25 mouse cellular contexts compared by ENCODE assay signal in the genomic region with DNA sequence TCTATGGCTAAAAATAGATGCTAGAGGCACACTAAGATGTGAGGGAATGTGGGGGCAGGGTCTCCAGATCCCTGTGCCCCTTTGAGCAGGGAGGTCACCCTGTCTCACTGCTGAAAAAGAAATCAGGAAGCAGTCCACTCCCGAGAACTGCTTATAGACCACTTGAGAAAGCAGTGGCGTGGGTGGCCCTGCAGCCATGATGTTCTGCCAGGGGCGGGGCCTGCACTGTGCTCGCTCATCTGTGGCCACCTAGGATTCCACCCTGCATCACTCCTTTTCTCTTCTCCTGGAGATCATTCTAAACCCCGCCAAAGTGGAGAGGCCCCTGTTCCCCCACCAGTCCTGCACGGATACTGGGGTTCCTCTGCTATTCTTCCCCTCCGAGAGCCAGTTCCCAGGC.
A peak's percentile ranks its signal among the peaks of the same experiment; 100 is the strongest.
DNase-seq lines count a peak whose midpoint lies in the region; ATAC-seq and TF ChIP-seq lines count a peak whose summit lies in the region.
"Had no signal": no experiment of that assay in that cellular context is flagged by ENCODE, and none has a peak within 500 bp of the region (broad histone marks: within the 10 kb centered on the region; RNA-seq: fewer than 3 reads in every experiment).

No protein-coding gene starts in this region.

- no peak for ATAC-seq in heart, embryonic 14.5 days (ENCODE audit: insufficient number of reproducible peaks, insufficient read depth, low FRiP score, low read depth)
- 0 out of 2 replicates have a peak, but pooled peaks have one; percentile 21 for ATAC-seq in kidney, postnatal 0 days (replicated peaks; ENCODE audit: low FRiP score, low read depth)
- ATAC-seq in granulocyte monocyte progenitor cell, adult 5-6 weeks (replicated peaks; ENCODE audit: poor library complexity, severe bottlenecking), result peak; percentile 64
- peak; percentile 35; the same call in 1 of the 2 replicates for ATAC-seq in megakaryocyte progenitor cell, adult 5-6 weeks (replicated peaks; ENCODE audit: poor library complexity)
- ATAC-seq: forebrain, embryonic 13.5 days; hindbrain, postnatal 0 days; intestine, postnatal 0 days; liver, embryonic 12.5 days had no signal

- no peaks in the 10 kb centered on the region for H3K36me3 ChIP-seq in heart, embryonic 14.5 days (ENCODE audit: control insufficient read depth, insufficient read depth, low read length)
- H3K36me3 ChIP-seq in kidney, postnatal 0 days (ENCODE audit: insufficient read depth, low read length), result no peaks in the 10 kb centered on the region
- H3K36me3 ChIP-seq: liver, embryonic 12.5 days; midbrain, embryonic 12.5 days; neural tube, embryonic 13.5 days had no signal

- H3K27me3 ChIP-seq in heart, embryonic 14.5 days (ENCODE audit: control insufficient read depth, insufficient read depth, low read length), result no peaks in the 10 kb centered on the region
- no peaks in the 10 kb centered on the region for H3K27me3 ChIP-seq in kidney, postnatal 0 days (ENCODE audit: insufficient read depth, low read length)
- H3K27me3 ChIP-seq: neural tube, embryonic 13.5 days had no signal

- no peak for DNase-seq in heart, postnatal 4 days
- peak; percentile 43 for DNase-seq in kidney, postnatal 0 days (ENCODE audit: low spot score)
- DNase-seq in kidney, adult 8-10 months, result no peak
- no peak for DNase-seq in thymus, postnatal 25 days
- no peak for DNase-seq in testis, postnatal 10 days (ENCODE audit: low spot score)
- DNase-seq: adrenal gland, postnatal 25 days; cerebellum, adult 11 months; cerebellum, postnatal 14 days; heart, adult 11 months; kidney, postnatal 36 days; layer of hippocampus, adult 9-11 months; lung, adult 2 months; lung, postnatal 36 days; right cerebral cortex, adult 18-20 months; thymus, postnatal 4 days had no signal

- peaks cover 20 to 25% of the 10 kb centered on the region in 2 experiments for H3K4me1 ChIP-seq in heart, embryonic 14.5 days (ENCODE audit: control insufficient read depth in 2 of 2, insufficient read depth in 2 of 2, low read length in 2 of 2)
- 0 out of 2 replicates have a peak, but pooled peaks cover 10% of the 10 kb centered on the region for H3K4me1 ChIP-seq in kidney, postnatal 0 days (replicated peaks; ENCODE audit: insufficient read depth, low read length)

- H3K9ac ChIP-seq in heart, embryonic 14.5 days (ENCODE audit: low read length), result no peak overlapping the region
- no peak overlapping the region for H3K9ac ChIP-seq in kidney, postnatal 0 days (ENCODE audit: low read depth, low read length)
- H3K9ac ChIP-seq: forebrain, embryonic 13.5 days; liver, embryonic 12.5 days; midbrain, embryonic 12.5 days; neural tube, embryonic 13.5 days had no signal

- WGBS in heart, embryonic 14.5 days, result 42% methylated on average over 7 of the region's 7 CpGs
- WGBS in kidney, postnatal 0 days, result 33% methylated on average over 7 of the region's 7 CpGs

- TF ChIP-seq CTCF in kidney, postnatal 0 days (IDR thresholded peaks at IDR 0.05; ENCODE audit: low read depth), result no peak

- peak overlapping the region; percentile 5; the same call in 1 of the 2 replicates for H3K4me2 ChIP-seq in heart, embryonic 14.5 days (ENCODE audit: low read length)
- no peak overlapping the region for H3K4me2 ChIP-seq in kidney, postnatal 0 days (ENCODE audit: low read length)
- H3K4me2 ChIP-seq: forebrain, embryonic 13.5 days; liver, embryonic 12.5 days; midbrain, embryonic 12.5 days; neural tube, embryonic 13.5 days had no signal

- peak overlapping the region; percentile 37 to 42; a peak in 2 of 4 replicates for H3K27ac ChIP-seq in heart, embryonic 14.5 days (replicated peaks in 1 of 2; ENCODE audit: control insufficient read depth in 1 of 2, insufficient read depth in 1 of 2, low read depth in 2 of 2, low read length in 2 of 2)
- H3K27ac ChIP-seq in kidney, postnatal 0 days, result no peak overlapping the region
- H3K27ac ChIP-seq: forebrain, embryonic 13.5 days; hindbrain, postnatal 0 days; left cerebral cortex, adult 2 months; liver, embryonic 12.5 days; midbrain, embryonic 12.5 days; neural tube, embryonic 13.5 days had no signal

- H3K9me3 ChIP-seq in heart, embryonic 14.5 days (ENCODE audit: control insufficient read depth, low read length), result no peaks in the 10 kb centered on the region
- H3K9me3 ChIP-seq in kidney, postnatal 0 days (replicated peaks; ENCODE audit: low read length), result no peaks in the 10 kb centered on the region
- H3K9me3 ChIP-seq: forebrain, embryonic 13.5 days; liver, embryonic 12.5 days; midbrain, embryonic 12.5 days; neural tube, embryonic 13.5 days had no signal

- H3K4me3 ChIP-seq in heart, embryonic 14.5 days (ENCODE audit: control insufficient read depth in 1 of 2, insufficient read depth in 1 of 2, low read depth in 1 of 2, low read length in 2 of 2), result no peak overlapping the region
- H3K4me3 ChIP-seq in kidney, postnatal 0 days (replicated peaks; ENCODE audit: low read depth, low read length), result no peak overlapping the region
- H3K4me3 ChIP-seq: forebrain, embryonic 13.5 days; left cerebral cortex, adult 2 months; liver, embryonic 12.5 days; midbrain, embryonic 12.5 days; neural tube, embryonic 13.5 days had no signal
